Mouse (Mus musculus) cortical plate, adult 2 months (tissue): Measurements from ENCODE around the gene Mindy4b-ps.

Source experiments
- CTCF ChIP-seq: fragments of 200-500 bp; IDR thresholded peaks from 2 replicates; pipeline ENCODE4 v1.5.1; 2011; ENCODE audit warnings: mild to moderate bottlenecking, control low read depth, low read length; ENCODE audit not compliant: insufficient read depth; ENCODE audit errors: extremely low read depth
- POLR2A ChIP-seq: fragments of 200-500 bp; IDR thresholded peaks from 2 replicates; pipeline ENCODE4 v1.6.1; 2011; ENCODE audit warnings: mild to moderate bottlenecking, low read length, control low read depth; ENCODE audit not compliant: insufficient read depth; ENCODE audit errors: extremely low read depth

GRCm38 (mm10) chr3:58784219-58785092, 37.7 kb downstream of the Mindy4b-ps start:
- TF ChIP-seq CTCF (no peak), POLR2A (no peak)
